Mouse (Mus musculus) intestine, postnatal 0 days (tissue): ENCODE measurements around the gene Hmox1. TPM values are rescaled to one million over a fixed set of nuclear protein-coding genes. Genes with fewer than 3 reads are reported as not detected.

Source experiments
- ATAC-seq: fragments of 200-750 bp; cut with Nextera tagmentation; 2 replicates; pipeline ENCODE4 v1.8.0; 2017; ENCODE audit warnings: mild to moderate bottlenecking, moderate TSS enrichment, moderate library complexity
- H3K27ac ChIP-seq: fragments of 300-500 bp; sonication (generic); 2 replicates; pipeline ENCODE4 v1.5.1; 2014; ENCODE audit warnings: mild to moderate bottlenecking, low read depth, low read length, moderate library complexity
- H3K27me3 ChIP-seq: fragments of 300-500 bp; sonication (generic); replicated peaks from 2 replicates; pipeline ENCODE4 v1.6.1; 2014; ENCODE audit warnings: low read length, mixed read lengths; ENCODE audit not compliant: control insufficient read depth, insufficient read depth
- H3K36me3 ChIP-seq: fragments of 300-500 bp; sonication (generic); 2 replicates; pipeline ENCODE4 v1.6.1; 2014; ENCODE audit warnings: mild to moderate bottlenecking, moderate library complexity; ENCODE audit not compliant: control insufficient read depth, insufficient read depth
- H3K4me1 ChIP-seq: fragments of 300-500 bp; sonication (generic); replicated peaks from 2 replicates; pipeline ENCODE4 v1.6.1; 2014; ENCODE audit warnings: antibody characterized with exemption, low read length, mixed read lengths; ENCODE audit not compliant: control insufficient read depth, insufficient read depth
- H3K4me2 ChIP-seq: fragments of 300-500 bp; sonication (generic); replicated peaks from 2 replicates; pipeline ENCODE4 v1.6.1; 2014; ENCODE audit warnings: low read depth, mild to moderate bottlenecking, moderate library complexity
- H3K4me3 ChIP-seq: fragments of 300-500 bp; sonication (generic); 2 replicates; pipeline ENCODE4 v1.5.1; 2014; ENCODE audit warnings: low read depth, low read length
- H3K9ac ChIP-seq: fragments of 300-500 bp; sonication (generic); 2 replicates; pipeline ENCODE4 v1.6.1; 2014; ENCODE audit warnings: mild to moderate bottlenecking, low read depth, low read length
- H3K9me3 ChIP-seq: fragments of 300-500 bp; sonication (generic); 2 replicates; pipeline ENCODE4 v1.6.1; 2016; ENCODE audit warnings: mixed run types; ENCODE audit not compliant: control insufficient read depth
- CTCF ChIP-seq: sonication (generic); IDR thresholded peaks from 2 replicates; pipeline ENCODE4 v1.5.1; 2016; ENCODE audit warnings: low read depth, mild to moderate bottlenecking, control low read depth, antibody characterized with exemption, moderate library complexity
- WGBS: fragments of 180-500 bp; shearing (Covaris S2); extraction: QIAGEN DNeasy Blood & Tissue Kit; methylation state at CpG from one replicate; pipeline ENCODE4 v1.1.7; 2014; 5-methylcytosine and 5-hydroxymethylcytosine counted together
- polyA plus RNA-seq: library from polyadenylated mRNA; unstranded; fragments of >200 nt; fragmentation: Nextera tagmentation; extraction: Ambion mirVana; gene quantifications from 2 replicates; pipeline ENCODE4 v1.2.1, GENCODE M21; 2015

Hmox1 gene
- polyA plus RNA-seq, 1 experiment from 2014 or later, result 72.7 TPM

- Histone ChIP-seq H3K27me3 (no peaks in the 10 kb centered on the region), H3K4me1 (peaks cover 5% of the 10 kb centered on the region; the same call in 1 of the 2 replicates), H3K9me3 (no peaks in the 10 kb centered on the region), H3K9ac (peak overlapping the region; percentile 69), H3K4me2 (peak overlapping the region; percentile 74), H3K4me3 (peak overlapping the region; percentile 78), H3K27ac (peak overlapping the region; percentile 62; the same call in 1 of the 2 replicates), H3K36me3 (peaks cover 21% of the 10 kb centered on the region; the same call in 1 of the 2 replicates)
- peak; percentile 76 for ATAC-seq
- under 1% methylated on average over 9 of the region's 9 CpGs for WGBS
- TF ChIP-seq CTCF, result peak; percentile 93
Observed at GRCm38 (mm10) chr8:75108527-75109235, 15.3 kb downstream of the Hmox1 start.

- peaks cover 5% of the 10 kb centered on the region; the same call in 1 of the 2 replicates for H3K4me1 ChIP-seq
- ATAC-seq, result peak; percentile 97
- no peaks in the 10 kb centered on the region for H3K27me3 ChIP-seq
- TF ChIP-seq CTCF, result no peak
- under 1% methylated on average over 59 of the region's 59 CpGs for WGBS
- peak within 1 kb of the TSS; percentile 74 for H3K4me2 ChIP-seq
- H3K9ac ChIP-seq, result peak within 1 kb of the TSS; percentile 69
- H3K27ac ChIP-seq, result peak within 1 kb of the TSS; percentile 62; the same call in 1 of the 2 replicates
- H3K4me3 ChIP-seq, result peak within 1 kb of the TSS; percentile 78
- H3K9me3 ChIP-seq, result no peaks in the 10 kb centered on the region
- H3K36me3 ChIP-seq, result peaks cover 28% of the 10 kb centered on the region; the same call in 1 of the 2 replicates
Observed at GRCm38 (mm10) chr8:75109236-75109967, 16.0 kb downstream of the Hmox1 start, which contains the start of gene Mcm5. Gene Mcm5 (plus strand): TSS chr8:75109569.

- H3K4me2 ChIP-seq, result peak overlapping the region; percentile 74
- no peaks in the 10 kb centered on the region for H3K9me3 ChIP-seq
- peak overlapping the region; percentile 69 for H3K9ac ChIP-seq
- no peak overlapping the region for H3K27ac ChIP-seq
- ATAC-seq, result no peak
- H3K27me3 ChIP-seq, result no peaks in the 10 kb centered on the region
- WGBS, result 6% methylated on average over 13 of the region's 13 CpGs
- TF ChIP-seq CTCF, result no peak
- peaks cover 5% of the 10 kb centered on the region; the same call in 1 of the 2 replicates for H3K4me1 ChIP-seq
- peaks cover 28% of the 10 kb centered on the region; the same call in 1 of the 2 replicates for H3K36me3 ChIP-seq
- peak overlapping the region; percentile 78 for H3K4me3 ChIP-seq
Observed at GRCm38 (mm10) chr8:75110093-75110492, 16.7 kb downstream of the Hmox1 start.

- Histone ChIP-seq H3K27ac (no peak overlapping the region), H3K4me2 (no peak overlapping the region), H3K9me3 (no peaks in the 10 kb centered on the region), H3K27me3 (no peaks in the 10 kb centered on the region), H3K9ac (no peak overlapping the region), H3K4me3 (no peak overlapping the region), H3K36me3 (peaks cover 69% of the 10 kb centered on the region), H3K4me1 (no peaks in the 10 kb centered on the region)
- no peak for ATAC-seq
- TF ChIP-seq CTCF, result no peak
- WGBS, result 89% methylated on average over 1 of the region's 1 CpGs
Observed at GRCm38 (mm10) chr8:75118505-75118904, 25.1 kb downstream of the Hmox1 start.

- 97% methylated on average over 2 of the region's 2 CpGs for WGBS
- ATAC-seq, result no peak
- Histone ChIP-seq H3K4me2 (no peak overlapping the region), H3K4me3 (no peak overlapping the region), H3K27me3 (no peaks in the 10 kb centered on the region), H3K9me3 (no peaks in the 10 kb centered on the region), H3K36me3 (peaks cover 67% of the 10 kb centered on the region), H3K27ac (no peak overlapping the region), H3K9ac (no peak overlapping the region), H3K4me1 (no peaks in the 10 kb centered on the region)
- no peak for TF ChIP-seq CTCF
Observed at GRCm38 (mm10) chr8:75119287-75119686, 25.9 kb downstream of the Hmox1 start.

- WGBS, result 88% methylated on average over 2 of the region's 2 CpGs
- ATAC-seq, result no peak
Observed at GRCm38 (mm10) chr8:75119747-75120146, 26.3 kb downstream of the Hmox1 start.

More at GRCm38 (mm10) chr8:75119747-75120146, 26.3 kb downstream of the Hmox1 start:
- Histone ChIP-seq H3K27me3 (no peaks in the 10 kb centered on the region), H3K9me3 (no peaks in the 10 kb centered on the region), H3K4me1 (no peaks in the 10 kb centered on the region), H3K36me3 (peaks cover 68% of the 10 kb centered on the region), H3K27ac (no peak overlapping the region), H3K4me2 (no peak overlapping the region), H3K4me3 (no peak overlapping the region), H3K9ac (no peak overlapping the region)
- TF ChIP-seq CTCF, result no peak
